In the genomic region with DNA sequence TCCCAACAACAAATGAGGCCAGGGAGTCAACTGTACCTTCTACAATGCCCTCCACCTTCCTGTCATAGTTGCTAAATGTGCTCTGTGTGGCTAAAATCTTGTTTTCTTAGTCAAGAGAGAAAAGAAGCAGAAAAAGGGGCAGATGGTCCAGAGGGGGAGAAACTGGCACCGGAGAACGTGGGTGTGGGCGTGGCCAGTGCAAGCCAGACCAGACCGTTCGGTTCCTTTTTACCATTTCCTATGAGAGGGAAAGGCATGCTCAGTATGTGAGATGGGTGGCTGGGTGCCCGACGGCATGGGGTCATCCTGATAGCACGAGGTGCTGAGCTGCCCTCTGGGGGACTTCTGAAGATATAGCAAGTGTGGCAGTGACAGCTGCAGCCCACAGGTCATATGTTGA, we compare ENCODE assay signal across 19 mouse cellular contexts. TPM values are rescaled to one million over a fixed set of nuclear protein-coding genes. Genes with fewer than 3 reads are reported as not detected.
A peak's percentile ranks its signal among the peaks of the same experiment; 100 is the strongest.
DNase-seq lines count a peak whose midpoint lies in the region; ATAC-seq and TF ChIP-seq lines count a peak whose summit lies in the region.
"Had no signal": no experiment of that assay in that cellular context is flagged by ENCODE, and none has a peak within 500 bp of the region (broad histone marks: within the 10 kb centered on the region; RNA-seq: fewer than 3 reads in every experiment).

No protein-coding gene starts in this region.

- H3K27ac ChIP-seq in embryonic facial prominence, embryonic 13.5 days = no peak overlapping the region
- no peak overlapping the region for H3K27ac ChIP-seq in embryonic facial prominence, embryonic 10.5 days (replicated peaks)
- H3K27ac ChIP-seq in kidney, adult 2 months (ENCODE audit: insufficient read depth, low read depth, low read length) = no peak overlapping the region
- H3K27ac ChIP-seq: embryonic facial prominence, embryonic 12.5 days; hindbrain, postnatal 0 days; kidney, embryonic 15.5 days; neural tube, embryonic 12.5 days had no signal

- H3K4me3 ChIP-seq in embryonic facial prominence, embryonic 13.5 days = no peak overlapping the region
- no peak overlapping the region for H3K4me3 ChIP-seq in embryonic facial prominence, embryonic 10.5 days
- H3K4me3 ChIP-seq in kidney, adult 2 months (ENCODE audit: insufficient read depth, low read depth, low read length) = no peak overlapping the region
- H3K4me3 ChIP-seq: embryonic facial prominence, embryonic 12.5 days; kidney, embryonic 15.5 days; limb, embryonic 15.5 days; neural tube, embryonic 12.5 days had no signal

- no peak for ATAC-seq in embryonic facial prominence, embryonic 13.5 days (ENCODE audit: insufficient number of reproducible peaks, insufficient read depth, low FRiP score, low TSS enrichment, low read depth)
- ATAC-seq: hindbrain, postnatal 0 days had no signal

- no peak for DNase-seq in embryonic facial prominence, embryonic 10.5 days (ENCODE audit: low spot score)
- peak; percentile 19 for DNase-seq in kidney, adult 2 months
- DNase-seq in kidney, postnatal 4 days = no peak
- peak; percentile 77 for DNase-seq in brain, adult 2 months (ENCODE audit: low read depth, low spot score)
- peak; percentile 50 to 82 for DNase-seq in left cerebral cortex, postnatal 25 days (ENCODE audit: low spot score in 2 of 2)
- DNase-seq in ovary, adult 18-20 months (ENCODE audit: low spot score) = no peak
- DNase-seq in urinary bladder, postnatal 25 days (ENCODE audit: low spot score) = no peak
- DNase-seq: adrenal gland, postnatal 14 days; lung, adult 2 months had no signal

- H3K9me3 ChIP-seq in embryonic facial prominence, embryonic 13.5 days = no peaks in the 10 kb centered on the region
- H3K9me3 ChIP-seq in embryonic facial prominence, embryonic 10.5 days = no peaks in the 10 kb centered on the region
- H3K9me3 ChIP-seq: embryonic facial prominence, embryonic 12.5 days; kidney, embryonic 15.5 days; limb, embryonic 15.5 days; neural tube, embryonic 12.5 days had no signal

- WGBS in embryonic facial prominence, embryonic 13.5 days = 62% methylated on average over 8 of the region's 8 CpGs
- WGBS in embryonic facial prominence, embryonic 10.5 days = 77% methylated on average over 8 of the region's 8 CpGs
- 61% methylated on average over 8 of the region's 8 CpGs for WGBS in kidney, adult 2 months

- no peaks in the 10 kb centered on the region for H3K36me3 ChIP-seq in embryonic facial prominence, embryonic 13.5 days
- no peaks in the 10 kb centered on the region for H3K36me3 ChIP-seq in embryonic facial prominence, embryonic 10.5 days (replicated peaks)
- no peaks in the 10 kb centered on the region for H3K36me3 ChIP-seq in kidney, adult 2 months (ENCODE audit: control insufficient read depth, insufficient read depth, low read length)
- H3K36me3 ChIP-seq: embryonic facial prominence, embryonic 12.5 days; kidney, embryonic 15.5 days; limb, embryonic 15.5 days; neural tube, embryonic 12.5 days had no signal

- intact Hi-C loops in left cerebral cortex, postnatal 25 days (cut with DNase I) = no loop called here

- peaks cover 24% of the 10 kb centered on the region for H3K4me1 ChIP-seq in embryonic facial prominence, embryonic 13.5 days
- H3K4me1 ChIP-seq in embryonic facial prominence, embryonic 10.5 days = peaks cover 58% of the 10 kb centered on the region
- peaks cover 16% of the 10 kb centered on the region for H3K4me1 ChIP-seq in kidney, adult 2 months (ENCODE audit: control insufficient read depth, insufficient read depth, low read length)

- 0 out of 2 replicates have a peak overlapping the region, but pooled peaks have one; percentile 5 for H3K4me2 ChIP-seq in embryonic facial prominence, embryonic 13.5 days
- H3K4me2 ChIP-seq: embryonic facial prominence, embryonic 12.5 days; kidney, embryonic 15.5 days; limb, embryonic 15.5 days; neural tube, embryonic 12.5 days had no signal

- no peak for TF ChIP-seq CTCF in kidney, adult 2 months (conservative IDR thresholded peaks at IDR 0.05; ENCODE audit: insufficient read depth, insufficient read length, low read depth, low read length)

- no peak for TF ChIP-seq POLR2A in kidney, adult 2 months (IDR thresholded peaks at IDR 0.05; ENCODE audit: low read depth, low read length)

- no peaks in the 10 kb centered on the region for H3K27me3 ChIP-seq in embryonic facial prominence, embryonic 13.5 days
- H3K27me3 ChIP-seq in embryonic facial prominence, embryonic 10.5 days (replicated peaks; ENCODE audit: low read depth, poor library complexity, severe bottlenecking) = peaks cover 12% of the 10 kb centered on the region
- no peaks in the 10 kb centered on the region for H3K27me3 ChIP-seq in kidney, adult 2 months (replicated peaks; ENCODE audit: control insufficient read depth, insufficient read depth, low read length)
- H3K27me3 ChIP-seq: embryonic facial prominence, embryonic 12.5 days; limb, embryonic 15.5 days; neural tube, embryonic 12.5 days had no signal

- no peak overlapping the region for H3K9ac ChIP-seq in embryonic facial prominence, embryonic 13.5 days
- H3K9ac ChIP-seq: embryonic facial prominence, embryonic 12.5 days; kidney, embryonic 15.5 days; limb, embryonic 15.5 days; neural tube, embryonic 12.5 days had no signal

RNA-seq across cellular contexts. Expression of a gene that starts 9.1 kb away (rescaled TPM):
- polyA plus RNA-seq in embryonic facial prominence, embryonic 13.5 days (2015; fragmentation: Nextera tagmentation; extraction: Ambion mirVana) = 9.5 and 10.3 TPM in 2 replicates
- polyA plus RNA-seq in embryonic facial prominence, embryonic 10.5 days (2016; fragmentation: Nextera tagmentation; extraction: Ambion mirVana) = 2.2 and 4.9 TPM in 2 replicates
- 16.0 and 19.2 TPM in 2 replicates for polyA plus RNA-seq in kidney, adult 2 months (2012; rRNA removed)
- total RNA-seq in left cerebral cortex, postnatal 25 days (2021) = 100 to 1,000 TPM; 396 to 412 TPM

RNA-seq across cellular contexts. Expression of a gene that starts 46.2 kb away (rescaled TPM):
- 0.34 and 0.44 TPM in 2 replicates for polyA plus RNA-seq in embryonic facial prominence, embryonic 13.5 days (2015; fragmentation: Nextera tagmentation; extraction: Ambion mirVana)
- 0.41 and 0.70 TPM in 2 replicates for polyA plus RNA-seq in embryonic facial prominence, embryonic 10.5 days (2016; fragmentation: Nextera tagmentation; extraction: Ambion mirVana)
- 0.06 TPM in 1 of 2 replicates, not detected in the other for polyA plus RNA-seq in kidney, adult 2 months (2012; rRNA removed)
- total RNA-seq in left cerebral cortex, postnatal 25 days (2021) = under 1 TPM in 1 of 2 experiments, not detected in 1; 0.23 TPM
- total RNA-seq: adrenal gland, postnatal 14 days; ES-E14; heart, postnatal 14 days; hindbrain, postnatal 0 days; layer of hippocampus, postnatal 25 days; midbrain, postnatal 0 days had no signal
- polyA plus RNA-seq: hindbrain, postnatal 0 days; kidney, embryonic 15.5 days; limb, embryonic 15.5 days; lung, adult 2 months; midbrain, postnatal 0 days; neural tube, embryonic 12.5 days had no signal

RNA-seq across cellular contexts. Expression of a gene that starts 49.3 kb away (rescaled TPM):
- polyA plus RNA-seq in embryonic facial prominence, embryonic 13.5 days (2015; fragmentation: Nextera tagmentation; extraction: Ambion mirVana) = 0.21 and 0.22 TPM in 2 replicates
- polyA plus RNA-seq in embryonic facial prominence, embryonic 10.5 days (2016; fragmentation: Nextera tagmentation; extraction: Ambion mirVana) = 0.32 and 0.33 TPM in 2 replicates
- 0.20 and 0.78 TPM in 2 replicates for polyA plus RNA-seq in kidney, adult 2 months (2012; rRNA removed)
- 10 to 100 TPM; 62.5 to 66.4 TPM for total RNA-seq in left cerebral cortex, postnatal 25 days (2021)

Comparison
In these comparisons a context has a peak if more than half of its experiments do, and no peak if none do; other contexts are left out.
1. DNase-seq: peak in kidney, adult 2 months (single experiment), brain, adult 2 months (single experiment) and left cerebral cortex, postnatal 25 days (2 of 2); none in embryonic facial prominence, embryonic 10.5 days (single experiment), kidney, postnatal 4 days (0 of 2), ovary, adult 18-20 months (single experiment) and urinary bladder, postnatal 25 days (single experiment).